Mouse (Mus musculus) ES-Bruce4 (cell line): ENCODE measurements around the gene 2310039H08Rik. TPM values are rescaled to one million over a fixed set of nuclear protein-coding genes. Genes with fewer than 3 reads are reported as not detected.

ENCODE experiments used
- H3K27ac ChIP-seq: 2 replicates; pipeline ENCODE4 v1.5.1; 2012; ENCODE audit warnings: low read length, inconsistent platforms; ENCODE audit not compliant: insufficient read depth
- H3K27me3 ChIP-seq: 2 replicates; pipeline ENCODE4 v1.6.1; 2012; ENCODE audit warnings: mild to moderate bottlenecking, low read length, inconsistent platforms; ENCODE audit not compliant: control insufficient read depth, poor library complexity, insufficient read depth, severe bottlenecking
- H3K36me3 ChIP-seq: 2 replicates; pipeline ENCODE4 v1.6.1; 2012; ENCODE audit warnings: inconsistent platforms, mild to moderate bottlenecking, low read length, moderate library complexity; ENCODE audit not compliant: control insufficient read depth, poor library complexity, insufficient read depth, severe bottlenecking
- H3K4me1 ChIP-seq: one replicate; pipeline ENCODE4 v1.8.1; 2011; ENCODE audit warnings: low read length; ENCODE audit not compliant: control insufficient read depth, insufficient read depth
- H3K4me3 ChIP-seq: 2 replicates; pipeline ENCODE4 v1.5.1; 2011; ENCODE audit warnings: low read depth, mild to moderate bottlenecking, low read length
- H3K9ac ChIP-seq: 2 replicates; pipeline ENCODE4 v1.6.1; 2012; ENCODE audit warnings: low read depth, mild to moderate bottlenecking, inconsistent platforms; ENCODE audit not compliant: poor library complexity, severe bottlenecking
- H3K9me3 ChIP-seq: replicated peaks from 2 replicates; pipeline ENCODE4 v1.6.1; 2012; ENCODE audit warnings: mild to moderate bottlenecking, low read length, inconsistent platforms; ENCODE audit not compliant: control insufficient read depth, poor library complexity, insufficient read depth, severe bottlenecking
- CTCF ChIP-seq: IDR thresholded peaks from one replicate; pipeline ENCODE4 v1.8.1; 2011; ENCODE audit warnings: low read depth, low read length
- EP300 ChIP-seq: IDR thresholded peaks from 2 replicates; pipeline ENCODE4 v1.6.1; 2011; ENCODE audit warnings: low read depth, low read length; ENCODE audit not compliant: insufficient read depth
- POLR2A ChIP-seq: IDR thresholded peaks from one replicate; pipeline ENCODE4 v1.8.1; 2011; ENCODE audit warnings: low read length; ENCODE audit not compliant: insufficient read depth
- polyA plus RNA-seq: library from polyadenylated mRNA; stranded (reverse); fragments of >200 nt; gene quantifications from 2 replicates; pipeline ENCODE4 v1.2.4, GENCODE M21; 2011; ENCODE audit warnings: low read depth; ENCODE audit not compliant: missing spikeins, insufficient read depth, insufficient read length

2310039H08Rik gene
- polyA plus RNA-seq, 1 experiment, result 6.7 TPM

DNA sequence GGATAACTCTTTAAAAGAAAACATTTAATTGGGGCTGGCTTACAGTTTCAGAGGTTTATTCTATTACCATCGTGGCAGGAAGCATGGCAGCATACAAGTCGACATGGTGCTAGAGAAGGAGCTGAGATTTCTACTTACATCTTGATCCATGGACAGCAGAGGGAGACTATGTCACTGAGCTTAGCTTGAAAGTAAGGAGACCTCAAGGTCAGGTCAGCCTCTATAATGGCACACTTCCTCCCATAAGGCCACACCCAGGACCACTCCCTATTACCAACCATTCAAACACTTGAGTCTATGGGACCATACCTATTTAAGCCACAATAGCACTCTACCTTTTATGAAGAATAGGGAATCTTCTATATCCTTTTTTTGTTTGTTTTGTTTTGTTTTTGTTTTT is 20.5 kb downstream of the 2310039H08Rik start:
- H3K27me3 ChIP-seq, result no peaks in the 10 kb centered on the region
- H3K4me1 ChIP-seq, result peaks cover 9% of the 10 kb centered on the region
- peak overlapping the region; percentile 82 for H3K27ac ChIP-seq
- no peak overlapping the region for H3K4me3 ChIP-seq
- no peaks in the 10 kb centered on the region for H3K36me3 ChIP-seq
- H3K9ac ChIP-seq, result no peak overlapping the region
- TF ChIP-seq EP300 (peak; percentile 64; the same call in 1 of the 2 replicates), POLR2A (no peak)
- H3K9me3 ChIP-seq, result no peaks in the 10 kb centered on the region

DNA sequence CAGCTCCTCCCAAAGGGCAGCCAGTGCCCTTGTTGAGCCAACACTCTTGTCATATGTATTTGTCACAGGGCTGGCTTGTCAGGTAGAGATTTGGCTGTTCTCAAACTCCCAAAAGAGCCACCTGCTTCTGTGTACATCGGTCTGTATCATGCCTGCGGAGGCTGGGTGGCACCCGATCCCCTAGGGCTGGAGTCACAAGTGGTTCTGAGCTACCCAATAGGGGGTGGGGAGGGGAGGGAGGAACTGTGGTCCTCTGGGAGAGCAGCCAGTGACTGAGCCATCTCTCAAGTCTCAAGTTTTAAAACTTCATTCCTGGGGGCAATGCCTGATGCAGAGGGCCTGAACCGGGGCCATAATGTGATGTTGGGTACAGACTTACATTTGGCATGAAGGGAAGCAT is 24.3 kb downstream of the 2310039H08Rik start:
- Histone ChIP-seq H3K27me3 (no peaks in the 10 kb centered on the region), H3K9ac (no peak overlapping the region), H3K9me3 (no peaks in the 10 kb centered on the region), H3K36me3 (peaks cover 12% of the 10 kb centered on the region), H3K4me3 (no peak overlapping the region), H3K27ac (peak overlapping the region; percentile 95), H3K4me1 (peaks cover 9% of the 10 kb centered on the region)
- no peak for TF ChIP-seq CTCF
- no peak for TF ChIP-seq POLR2A
- no peak for TF ChIP-seq EP300

DNA sequence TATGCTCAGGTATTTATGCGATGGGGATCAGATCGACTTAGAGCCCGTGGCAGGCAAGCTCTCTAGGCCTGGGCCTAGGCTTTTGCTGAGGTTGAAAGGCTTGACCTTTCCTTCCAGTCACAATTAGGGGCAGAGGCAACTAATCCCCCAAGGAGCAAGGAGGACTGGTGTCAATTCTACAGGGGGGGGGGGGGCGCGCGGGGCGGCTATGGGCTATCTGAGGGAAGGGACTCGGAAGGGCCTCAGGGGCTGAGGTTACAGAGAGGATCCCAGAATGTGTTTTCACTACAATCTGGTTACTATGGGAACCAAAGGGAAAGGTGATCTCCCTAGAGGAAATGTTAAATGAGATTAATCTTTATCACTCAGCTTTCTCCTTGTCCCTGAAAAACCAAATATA is 25.0 kb downstream of the 2310039H08Rik start:
- peaks cover 12% of the 10 kb centered on the region for H3K36me3 ChIP-seq
- peaks cover 9% of the 10 kb centered on the region for H3K4me1 ChIP-seq
- TF ChIP-seq EP300 (0 out of 2 replicates have a peak, but pooled peaks have one; percentile 34), POLR2A (no peak), CTCF (no peak)
- H3K4me3 ChIP-seq, result no peak overlapping the region
- no peak overlapping the region for H3K9ac ChIP-seq
- H3K27ac ChIP-seq, result peak overlapping the region; percentile 95
- no peaks in the 10 kb centered on the region for H3K27me3 ChIP-seq
- no peaks in the 10 kb centered on the region for H3K9me3 ChIP-seq

GRCm38 (mm10) chr17:46799680-46800079 is 27.2 kb downstream of the 2310039H08Rik start:
- no peak overlapping the region for H3K9ac ChIP-seq

GRCm38 (mm10) chr17:46801761-46802160 is 29.3 kb downstream of the 2310039H08Rik start:
- TF ChIP-seq CTCF (no peak), POLR2A (no peak), EP300 (no peak)
- H3K4me3 ChIP-seq, result peak overlapping the region; percentile 58
- peaks cover 26% of the 10 kb centered on the region for H3K36me3 ChIP-seq

More at GRCm38 (mm10) chr17:46799680-46800079, 27.2 kb downstream of the 2310039H08Rik start:
- no peaks in the 10 kb centered on the region for H3K9me3 ChIP-seq
- H3K27ac ChIP-seq, result peak overlapping the region; percentile 96
- H3K4me3 ChIP-seq, result no peak overlapping the region
- peaks cover 12% of the 10 kb centered on the region for H3K36me3 ChIP-seq
- TF ChIP-seq POLR2A, result no peak
- peak; percentile 95 for TF ChIP-seq EP300
- H3K27me3 ChIP-seq, result no peaks in the 10 kb centered on the region
- peaks cover 7% of the 10 kb centered on the region for H3K4me1 ChIP-seq

DNA sequence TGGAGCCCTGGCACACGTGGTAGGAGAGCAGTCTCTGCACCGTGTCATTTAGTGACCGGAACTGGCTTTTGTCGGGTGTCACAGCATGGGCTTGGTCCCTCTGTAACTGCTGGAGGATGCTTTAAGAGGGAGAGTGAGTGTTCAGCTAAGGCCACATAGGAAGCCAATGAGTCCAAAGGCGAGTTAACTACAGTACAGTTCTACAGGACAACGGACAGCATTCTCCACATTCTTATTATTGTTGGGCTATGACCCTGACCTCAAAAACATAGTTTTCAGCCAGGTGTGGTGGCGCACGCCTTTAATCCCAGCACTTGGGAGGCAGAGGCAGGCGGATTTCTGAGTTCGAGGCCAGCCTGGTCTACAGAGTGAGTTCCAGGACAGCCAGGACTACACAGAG is 35.9 kb downstream of the 2310039H08Rik start:
- Histone ChIP-seq H3K4me1 (peaks cover 2% of the 10 kb centered on the region), H3K9ac (peak overlapping the region; percentile 34; the same call in 1 of the 2 replicates), H3K9me3 (no peaks in the 10 kb centered on the region), H3K27me3 (no peaks in the 10 kb centered on the region), H3K36me3 (peaks cover 38% of the 10 kb centered on the region), H3K27ac (peak overlapping the region; percentile 51), H3K4me3 (no peak overlapping the region)
- no peak for TF ChIP-seq CTCF
- TF ChIP-seq POLR2A, result no peak
- no peak for TF ChIP-seq EP300

More at GRCm38 (mm10) chr17:46801761-46802160, 29.3 kb downstream of the 2310039H08Rik start:
- no peaks in the 10 kb centered on the region for H3K27me3 ChIP-seq
- peak overlapping the region; percentile 67 for H3K9ac ChIP-seq
- H3K4me1 ChIP-seq, result peaks cover under 1% of the 10 kb centered on the region
- peak overlapping the region; percentile 96 for H3K27ac ChIP-seq
- H3K9me3 ChIP-seq, result no peaks in the 10 kb centered on the region
